Mouse (Mus musculus) ES-Bruce4 (cell line): Measurements from ENCODE around the gene Tmem273.

ENCODE experiments used
- CTCF ChIP-seq: IDR thresholded peaks from one replicate; pipeline ENCODE4 v1.8.1; 2011; ENCODE audit warnings: low read depth, low read length
- POLR2A ChIP-seq: IDR thresholded peaks from one replicate; pipeline ENCODE4 v1.8.1; 2011; ENCODE audit warnings: low read length; ENCODE audit not compliant: insufficient read depth

DNA sequence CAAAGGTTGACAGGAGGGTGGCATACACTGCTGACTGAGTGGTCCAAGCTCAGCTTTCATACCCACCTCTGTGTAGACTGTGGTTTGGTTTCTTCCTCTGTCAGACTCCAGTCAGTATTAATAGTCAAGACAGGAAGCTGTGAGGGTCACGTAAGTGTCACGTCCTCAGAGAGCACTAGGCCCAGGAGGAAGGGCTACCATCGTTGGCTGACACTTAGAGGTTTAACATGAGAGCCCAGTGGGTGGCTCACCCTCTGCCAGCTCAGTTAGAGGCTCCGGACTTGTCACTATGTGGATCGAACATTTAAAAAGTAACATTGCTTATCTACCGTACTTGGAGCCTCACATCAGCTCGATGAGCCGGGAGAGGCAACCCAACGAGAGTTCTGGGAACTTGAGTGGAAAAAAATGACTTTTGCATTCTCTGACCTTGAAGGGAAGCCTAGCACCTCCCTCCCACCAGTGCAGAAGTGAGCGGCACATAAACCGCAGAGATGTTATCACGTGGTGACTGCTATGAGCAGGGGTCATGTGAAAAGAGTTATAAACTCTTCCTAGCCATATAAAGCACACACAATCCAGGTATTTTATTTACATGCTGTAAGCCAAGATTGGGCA is 1.5 kb upstream of the Tmem273 start:
- TF ChIP-seq POLR2A (no peak), CTCF (no peak)
